Mouse (Mus musculus) stomach, postnatal 0 days (tissue): ENCODE data around the gene Herc3.

Source experiments
- CTCF ChIP-seq: IDR thresholded peaks from 2 replicates; pipeline ENCODE4 v1.5.1; 2016; ENCODE audit warnings: antibody characterized with exemption, low read depth, mild to moderate bottlenecking, moderate library complexity
- EP300 ChIP-seq: optimal IDR thresholded peaks from 2 replicates; pipeline ENCODE3; 2016; ENCODE audit warnings: antibody characterized with exemption

DNA sequence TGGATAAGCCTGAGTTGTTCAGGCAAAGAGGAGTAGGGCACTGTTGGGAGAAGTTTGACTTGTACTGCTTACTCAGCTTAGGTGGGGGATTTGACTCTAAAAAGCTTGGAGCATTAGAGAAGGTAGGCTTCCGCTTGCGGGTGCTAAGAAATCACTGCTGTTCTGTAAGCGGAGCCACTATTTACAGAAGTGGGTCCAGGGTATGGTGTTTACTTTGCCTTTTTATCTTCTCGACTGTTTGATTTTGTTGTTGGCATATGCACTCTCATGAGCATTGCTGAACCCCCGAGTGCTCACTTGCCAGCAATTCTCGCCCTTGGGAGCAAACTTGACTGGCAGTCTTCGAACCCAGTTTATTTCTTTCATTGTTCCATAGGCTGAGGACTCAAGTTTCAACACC is 69.3 kb downstream of the Herc3 start:
- no peak for TF ChIP-seq CTCF
- TF ChIP-seq EP300: no peak
